Mouse (Mus musculus) urinary bladder, postnatal 36 days (tissue): Measurements from ENCODE around the gene AI597479.
"Not testable (repeated sequence)": the region's sequence is repeated elsewhere in the genome, so short reads cannot be mapped to it uniquely, and the experiment has no call there.

ENCODE experiments used
- DNase-seq, 2 experiments: peaks; one replicate each; pipeline ENCODE4 v3.0.0; 2022; ENCODE audit warnings: low spot score in 2 of 2, mixed read lengths in 1 of 2

The AI597479 gene

GRCm38 (mm10) chr1:43124726-43125125, 26.2 kb downstream of the AI597479 start:
- DNase-seq = no peak

DNA sequence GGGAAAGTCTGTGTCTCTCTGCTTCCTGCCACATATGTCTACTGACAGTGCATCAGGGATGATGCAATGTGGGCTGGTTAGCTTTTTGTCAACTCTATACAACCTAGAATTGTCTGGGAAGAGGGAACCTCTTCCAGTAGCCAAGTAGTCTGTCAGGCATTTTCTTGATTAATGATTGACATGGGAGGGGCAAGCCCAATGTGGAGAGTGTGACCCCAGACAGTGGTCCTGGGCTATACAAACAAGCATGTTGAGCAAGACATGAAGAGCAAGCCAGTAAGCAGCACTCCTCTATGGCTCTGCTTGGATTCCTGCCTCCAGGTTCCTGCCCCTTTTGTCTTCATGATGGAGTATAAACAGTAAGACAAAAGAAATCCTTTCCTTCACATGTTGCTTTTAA, 28.7 kb downstream of the AI597479 start:
- DNase-seq = no peak

GRCm38 (mm10) chr1:43127820-43128610, 29.5 kb downstream of the AI597479 start:
- no peak for DNase-seq

DNA sequence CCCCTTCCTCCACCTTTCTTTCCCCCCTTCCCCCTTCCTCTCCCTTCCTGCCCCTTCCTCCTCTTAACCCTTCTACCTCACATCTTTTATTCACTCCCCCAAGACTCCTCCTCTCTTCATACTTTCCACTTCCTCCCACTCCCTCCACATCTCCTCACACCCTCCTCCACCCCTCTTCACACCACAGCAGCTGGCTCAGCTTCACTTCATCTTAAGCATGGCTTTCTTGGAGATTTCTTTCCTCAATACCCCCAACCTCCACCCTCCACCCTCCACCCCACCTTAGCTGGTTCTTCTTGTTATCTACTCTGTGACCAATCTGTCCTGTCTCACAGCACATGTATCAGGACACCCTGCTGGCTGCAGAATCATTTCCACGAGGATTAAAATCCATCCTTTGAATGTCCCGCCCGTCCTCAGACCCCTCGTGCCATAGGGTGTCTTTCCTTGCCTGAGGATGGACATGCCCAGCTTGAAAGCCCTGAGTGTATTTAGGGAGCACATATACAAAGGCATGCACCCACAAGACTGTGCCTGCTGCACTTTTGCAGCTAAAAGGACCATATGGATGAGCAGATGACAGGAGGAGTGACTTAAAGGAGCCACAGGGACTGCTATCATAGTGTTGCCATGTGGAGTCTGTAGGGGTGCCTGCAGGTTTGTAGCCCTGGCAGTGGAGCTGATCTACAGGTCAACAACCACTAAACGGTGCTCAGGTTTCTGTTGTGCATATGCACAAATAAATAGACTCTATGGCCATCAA, 31.9 kb downstream of the AI597479 start:
- no peak for DNase-seq

- no peak for DNase-seq
Observed at GRCm38 (mm10) chr1:43131591-43131990, 33.1 kb downstream of the AI597479 start.

GRCm38 (mm10) chr1:43136488-43137029, 38.0 kb downstream of the AI597479 start:
- not testable (repeated sequence) for DNase-seq

DNA sequence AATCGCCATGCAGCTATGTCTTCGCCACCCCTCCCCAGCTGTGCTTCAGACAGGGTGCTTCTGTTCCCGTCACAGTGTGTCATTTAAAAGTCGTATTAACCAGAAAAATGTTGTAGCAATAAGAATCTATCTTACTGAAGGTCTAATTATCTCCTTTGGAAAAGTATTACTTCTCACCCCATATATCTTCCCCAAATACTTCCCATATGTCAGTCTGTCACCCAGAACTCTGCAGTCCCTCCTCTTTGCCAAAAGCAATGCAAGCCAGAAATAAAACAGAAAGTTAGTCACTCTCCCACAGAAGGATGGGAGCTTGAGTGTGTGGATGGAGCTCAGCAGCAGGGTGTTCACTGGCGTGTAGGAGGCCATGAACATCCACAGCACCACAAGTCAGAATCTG, 38.8 kb downstream of the AI597479 start:
- no peak for DNase-seq

DNA sequence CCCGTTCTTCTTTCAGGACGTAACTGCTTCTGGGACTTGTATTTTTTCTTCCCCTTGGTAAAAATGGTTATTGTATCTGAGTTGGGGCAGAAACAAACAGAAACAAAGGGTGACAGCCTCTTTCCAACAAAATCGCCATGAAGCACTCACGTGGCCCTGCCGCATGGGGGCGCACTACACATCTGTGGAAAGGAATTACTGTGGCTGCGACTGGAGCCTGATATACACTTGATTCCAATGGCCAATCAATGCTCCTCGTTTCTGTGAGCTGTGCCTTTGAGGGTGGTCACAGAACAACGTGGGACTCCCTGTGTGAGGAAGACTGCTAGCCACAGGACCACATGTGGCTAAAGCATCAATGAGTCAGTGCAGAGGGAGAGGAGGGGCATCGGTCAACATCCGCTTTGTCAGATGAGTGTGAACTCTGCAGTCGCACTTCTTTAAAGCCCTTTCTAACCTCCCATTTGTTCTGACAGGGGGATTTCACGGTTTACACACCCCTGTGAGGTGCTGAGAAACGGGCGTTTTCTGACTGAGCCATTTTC, 39.8 kb downstream of the AI597479 start:
- DNase-seq = no peak

DNA sequence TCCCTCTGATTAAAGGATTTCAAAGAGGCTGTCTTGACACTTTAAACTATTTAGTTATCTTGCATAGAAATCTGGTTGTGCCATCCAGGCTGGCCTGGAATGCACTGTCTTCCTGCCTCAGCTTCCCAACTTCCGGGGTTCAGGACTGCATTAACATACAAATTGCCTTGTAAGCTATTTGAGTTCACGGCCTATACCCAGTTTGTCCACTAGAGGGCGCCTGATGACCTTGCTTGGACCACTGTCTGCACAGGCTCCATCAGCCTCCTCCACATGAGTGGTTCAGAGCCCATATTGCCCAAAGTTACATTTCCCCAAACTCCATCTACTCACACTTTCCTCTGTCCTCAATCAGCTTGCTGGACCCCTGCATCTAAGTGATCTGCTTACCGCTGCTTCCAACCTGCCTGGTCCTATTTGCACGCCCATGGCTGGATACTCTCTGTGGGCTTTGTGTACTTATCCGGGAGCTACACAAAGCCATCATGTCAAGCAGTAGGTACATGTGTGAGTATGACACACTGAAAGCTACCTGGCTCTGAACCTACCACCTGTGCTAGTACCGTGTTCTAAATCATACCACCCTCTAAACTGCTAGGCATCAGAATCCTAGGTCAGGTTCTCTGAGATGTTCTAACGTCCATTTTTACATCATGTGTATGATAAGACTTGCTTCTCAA, 41.2 kb downstream of the AI597479 start:
- DNase-seq = peak; percentile 77 to 83

- no peak for DNase-seq
Observed at GRCm38 (mm10) chr1:43141555-43141961, 43.0 kb downstream of the AI597479 start.

DNA sequence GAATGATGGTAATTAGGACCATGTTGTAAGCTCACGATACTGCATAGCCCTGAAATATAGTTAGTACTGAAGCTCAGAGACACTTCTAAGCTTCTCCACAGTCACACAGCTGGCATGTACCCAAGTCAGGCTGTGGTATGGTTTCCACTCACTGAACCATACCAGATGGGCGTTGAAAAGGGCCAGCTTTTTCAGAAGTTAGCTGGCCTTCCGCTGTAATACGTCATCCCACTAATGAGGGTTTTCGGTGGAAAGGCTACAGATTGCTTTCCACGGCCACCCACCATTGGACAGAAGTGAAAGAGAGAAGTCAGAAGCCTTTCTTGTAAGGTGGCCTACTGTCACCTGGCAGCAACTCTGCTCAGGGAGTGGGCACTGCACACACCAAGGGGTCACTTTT, 44.3 kb downstream of the AI597479 start:
- DNase-seq = no peak

DNA sequence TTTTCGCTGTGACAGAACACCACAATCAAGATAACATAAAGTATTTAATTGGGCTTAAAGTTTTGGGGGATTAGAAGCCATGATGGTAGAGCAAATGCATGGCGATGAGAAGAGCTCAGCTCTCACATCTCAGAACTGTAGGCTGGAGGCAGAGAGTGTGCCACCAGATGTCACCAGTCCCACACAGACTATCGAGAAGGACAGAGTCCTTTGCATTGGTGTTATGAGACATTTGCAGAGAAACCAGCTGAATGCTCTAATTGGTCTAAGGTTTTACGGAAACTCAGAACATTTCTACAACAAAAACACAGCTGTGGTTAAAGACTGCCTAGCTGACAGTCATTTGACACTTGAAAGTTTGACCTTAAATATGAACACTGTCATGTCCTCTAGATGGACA, 44.8 kb downstream of the AI597479 start:
- no peak for DNase-seq

- no peak for DNase-seq
Observed at GRCm38 (mm10) chr1:43143791-43144190, 45.3 kb downstream of the AI597479 start.

GRCm38 (mm10) chr1:43144338-43144906, 45.9 kb downstream of the AI597479 start:
- no peak for DNase-seq

DNA sequence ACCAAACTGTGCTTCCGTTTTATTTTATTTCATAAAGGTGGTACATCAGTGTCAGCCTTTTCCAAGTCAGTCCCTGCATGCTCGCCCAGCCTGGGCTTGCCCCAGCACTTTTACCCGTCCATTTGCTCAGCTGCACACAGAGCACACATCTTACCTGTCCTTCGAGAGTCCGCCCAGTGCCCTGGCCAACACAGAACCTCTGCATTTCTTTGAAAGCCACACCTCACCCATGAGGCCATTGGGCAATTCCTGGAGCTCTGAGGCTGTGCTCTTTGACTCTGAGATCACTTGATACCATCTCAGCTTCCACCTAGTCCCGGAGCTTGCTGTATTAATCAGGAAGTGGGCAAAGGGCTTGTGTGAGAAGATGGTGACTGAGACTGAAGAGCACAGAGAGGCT, 46.9 kb downstream of the AI597479 start:
- no peak for DNase-seq

GRCm38 (mm10) chr1:43147474-43147873, 49.0 kb downstream of the AI597479 start:
- no peak for DNase-seq

- no peak for DNase-seq
Observed at GRCm38 (mm10) chr1:43150225-43150624, 51.7 kb downstream of the AI597479 start.

DNA sequence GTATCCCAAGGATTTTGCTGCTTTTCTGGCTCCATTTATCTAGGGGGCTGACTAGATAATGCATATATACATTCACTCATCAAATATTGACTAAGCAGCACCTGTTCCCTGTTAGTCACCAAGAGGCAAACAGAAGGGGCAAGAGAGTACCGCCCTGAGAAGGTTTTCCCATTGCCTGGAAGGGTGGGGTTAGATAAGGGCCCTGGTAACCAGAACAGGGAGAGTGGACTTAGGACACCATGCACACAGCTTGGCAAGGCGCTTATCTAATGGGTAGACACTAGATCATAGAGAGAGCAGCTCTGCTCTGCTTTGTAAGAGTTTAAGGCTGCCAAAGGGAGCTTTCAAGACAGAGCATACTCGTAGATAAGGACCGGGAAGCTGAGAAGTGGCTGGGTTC, 54.1 kb downstream of the AI597479 start:
- DNase-seq = no peak

DNA sequence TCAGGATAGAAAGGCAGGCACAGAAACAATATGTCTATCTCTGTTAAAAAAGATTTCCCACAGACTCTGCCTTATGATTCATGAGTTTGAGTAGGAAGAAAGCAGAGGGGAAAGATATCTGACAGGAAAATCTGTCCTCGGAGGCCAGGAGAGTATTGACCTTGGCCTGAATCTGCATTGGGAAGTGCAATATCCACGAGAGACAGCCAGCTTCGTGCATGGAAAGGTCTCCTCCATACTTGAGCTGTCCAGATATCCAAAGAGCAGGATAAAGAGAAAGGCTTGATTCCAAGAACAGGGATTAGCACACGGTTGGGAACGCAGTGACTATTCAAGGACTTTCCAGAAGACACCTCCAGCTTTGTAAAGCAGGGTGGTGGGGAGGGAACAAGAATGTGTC, 55.0 kb downstream of the AI597479 start:
- DNase-seq = no peak

DNA sequence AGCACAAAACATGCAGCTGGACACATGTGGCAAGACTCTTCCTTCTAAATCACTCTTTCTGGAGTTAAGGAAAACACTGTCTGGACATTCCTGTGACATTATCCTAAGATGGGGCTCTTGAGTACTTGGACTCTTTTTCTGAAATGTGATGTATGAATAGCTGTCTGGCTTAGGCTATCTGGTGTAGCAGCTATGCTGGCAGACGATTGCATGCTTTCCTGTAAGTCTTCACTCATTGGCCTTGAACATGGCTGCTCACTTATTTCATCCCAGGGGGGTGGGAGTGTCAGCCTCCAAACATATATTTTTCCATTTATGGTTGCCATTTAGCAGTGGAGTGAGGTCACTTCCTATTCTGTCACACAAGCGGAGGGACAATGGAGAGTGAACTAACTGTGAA, 56.0 kb downstream of the AI597479 start:
- no peak for DNase-seq

DNA sequence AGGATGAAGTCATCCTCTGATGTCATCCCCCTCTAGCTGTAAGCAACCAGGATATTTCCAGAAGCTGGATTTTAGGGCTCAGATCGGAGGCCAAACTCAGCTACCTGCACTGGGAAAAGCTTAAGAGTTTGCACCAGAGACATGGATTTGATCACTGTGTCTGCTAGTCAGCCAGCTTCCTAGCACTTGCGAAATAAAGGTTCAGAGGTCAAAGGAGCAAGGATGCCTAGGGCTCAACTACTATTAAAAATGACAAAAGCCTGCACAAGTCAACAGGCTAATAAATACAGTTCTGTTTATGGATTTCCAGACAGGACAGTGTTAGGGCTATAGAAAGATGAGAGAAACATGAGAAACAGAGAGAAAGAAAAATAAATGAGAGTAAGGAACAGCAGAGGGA, 59.4 kb downstream of the AI597479 start:
- no peak for DNase-seq

DNA sequence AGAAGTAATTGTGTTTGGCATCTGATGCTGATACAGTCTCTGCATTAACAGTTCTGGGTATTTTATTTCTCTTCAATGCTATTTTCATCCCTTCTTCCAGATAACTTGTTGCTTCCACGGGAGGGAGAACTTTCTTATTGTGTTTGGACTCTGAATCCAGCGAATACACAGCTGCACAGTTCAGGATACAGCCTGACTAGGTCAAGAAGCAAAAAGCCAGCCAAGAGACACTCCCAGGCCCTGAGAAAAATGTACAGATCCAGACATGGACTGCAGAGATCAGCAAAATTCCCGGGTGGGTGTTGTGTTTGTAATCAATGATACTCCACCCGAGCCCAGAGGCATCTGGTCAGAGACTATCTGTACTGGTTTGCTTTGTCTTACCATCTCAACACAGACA, 60.9 kb downstream of the AI597479 start:
- DNase-seq = no peak
